Mouse (Mus musculus) layer of hippocampus, postnatal 36 days (tissue): ENCODE measurements around the gene Nfix. TPM values are rescaled to one million over a fixed set of nuclear protein-coding genes. Genes with fewer than 3 reads are reported as not detected.
"Not testable (repeated sequence)": the region's sequence is repeated elsewhere in the genome, so short reads cannot be mapped to it uniquely, and the experiment has no call there.

Experiments
- DNase-seq, 2 experiments: peaks; one replicate each; pipeline ENCODE4 v3.0.0; 2022
- total RNA-seq, 2 experiments: library from RNA; stranded (reverse); gene quantifications; 2 replicates each; pipeline ENCODE4 v1.2.3; 2021

The Nfix gene
- total RNA-seq, 2 experiments from 2014 or later = 387 to 434 TPM

GRCm38 (mm10) chr8:84832759-84833742 lies 32.9 kb upstream of the Nfix start:
- DNase-seq = no peak

- DNase-seq = peak; percentile 76 to 77
These were observed 32.0 kb upstream of the Nfix start for GRCm38 (mm10) chr8:84832034-84832717.

GRCm38 (mm10) chr8:84831490-84831889 lies 31.3 kb upstream of the Nfix start, which contains the start of gene Gadd45gip1:
Gene Gadd45gip1 (plus strand): TSS chr8:84831522.
- DNase-seq = no peak

GRCm38 (mm10) chr8:84826518-84826917 lies 26.4 kb upstream of the Nfix start:
- not testable (repeated sequence) for DNase-seq

- no peak for DNase-seq
These were observed 25.5 kb upstream of the Nfix start for GRCm38 (mm10) chr8:84825636-84826035.

GRCm38 (mm10) chr8:84823653-84824052 lies 23.5 kb upstream of the Nfix start:
- peak in 1 of 2 experiments; percentile 58 for DNase-seq

GRCm38 (mm10) chr8:84822723-84823122 lies 22.6 kb upstream of the Nfix start, which contains the start of gene Dand5:
Gene Dand5 (minus strand): TSS chr8:84822823.
- DNase-seq = no peak

GRCm38 (mm10) chr8:84816117-84816516 lies 16.0 kb upstream of the Nfix start:
- no peak for DNase-seq

- DNase-seq = peak; percentile 94 to 96
These were observed 15.4 kb upstream of the Nfix start for GRCm38 (mm10) chr8:84815547-84815946.

- DNase-seq = no peak
These were observed 14.7 kb upstream of the Nfix start for GRCm38 (mm10) chr8:84814555-84815441.

- no peak for DNase-seq
These were observed 14.1 kb upstream of the Nfix start for GRCm38 (mm10) chr8:84814240-84814554.

- no peak for DNase-seq
These were observed 13.7 kb upstream of the Nfix start for GRCm38 (mm10) chr8:84813830-84814229.

- DNase-seq = peak; percentile 80 to 87
These were observed 12.9 kb upstream of the Nfix start for GRCm38 (mm10) chr8:84813059-84813458.

GRCm38 (mm10) chr8:84811303-84811702 lies 11.2 kb upstream of the Nfix start:
- no peak for DNase-seq

GRCm38 (mm10) chr8:84810896-84811295 lies 10.8 kb upstream of the Nfix start:
- peak; percentile 97 to 98 for DNase-seq

GRCm38 (mm10) chr8:84809941-84810280 lies 9.8 kb upstream of the Nfix start:
- no peak for DNase-seq

GRCm38 (mm10) chr8:84809109-84809940 lies 9.2 kb upstream of the Nfix start:
- DNase-seq = no peak

- DNase-seq = no peak
These were observed 5.9 kb upstream of the Nfix start for GRCm38 (mm10) chr8:84806031-84806430.

GRCm38 (mm10) chr8:84799136-84799931 lies 810 bp downstream of the Nfix start:
- DNase-seq = peak in 1 of 2 experiments; percentile 69

- DNase-seq = no peak
These were observed 1.6 kb downstream of the Nfix start for GRCm38 (mm10) chr8:84798446-84799135.
